Mouse (Mus musculus) testis, postnatal 10 days (tissue): ENCODE results near the gene Tprgl.
A peak's percentile ranks its signal among the peaks of the same experiment; 100 is the strongest.

ENCODE experiments used
- DNase-seq: peaks from one replicate; pipeline ENCODE4 v3.0.0; 2021; ENCODE audit warnings: low spot score

The Tprgl gene

DNA sequence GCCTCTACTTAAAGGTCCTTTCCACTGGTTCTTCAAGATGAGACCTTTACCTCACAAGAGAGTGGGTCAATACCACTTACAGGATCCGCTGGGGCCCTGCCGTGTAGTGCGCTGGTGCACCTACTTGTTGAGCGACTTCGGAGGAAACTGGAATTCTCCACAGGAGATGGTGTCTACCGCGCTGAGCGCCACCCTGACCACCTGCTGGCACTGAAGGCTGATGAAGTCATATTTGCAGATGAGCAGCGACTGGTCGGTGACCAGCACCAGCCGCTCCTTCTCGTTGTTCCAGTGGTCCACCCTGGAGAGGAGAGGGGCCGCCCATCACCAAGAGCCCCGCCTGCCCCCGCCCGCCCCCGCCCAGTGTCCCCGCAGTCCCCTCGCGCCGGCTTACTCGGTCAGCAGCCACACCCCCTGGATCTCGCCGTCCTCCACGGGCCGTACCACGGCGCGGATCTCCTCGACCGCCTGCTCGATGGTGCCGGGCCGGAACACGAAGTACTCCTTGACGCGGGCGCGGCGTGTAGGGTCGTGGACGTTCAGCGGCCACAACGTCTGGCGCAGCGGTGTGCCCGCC lies 417 bp downstream of the Tprgl start:
- DNase-seq, result no peak

DNA sequence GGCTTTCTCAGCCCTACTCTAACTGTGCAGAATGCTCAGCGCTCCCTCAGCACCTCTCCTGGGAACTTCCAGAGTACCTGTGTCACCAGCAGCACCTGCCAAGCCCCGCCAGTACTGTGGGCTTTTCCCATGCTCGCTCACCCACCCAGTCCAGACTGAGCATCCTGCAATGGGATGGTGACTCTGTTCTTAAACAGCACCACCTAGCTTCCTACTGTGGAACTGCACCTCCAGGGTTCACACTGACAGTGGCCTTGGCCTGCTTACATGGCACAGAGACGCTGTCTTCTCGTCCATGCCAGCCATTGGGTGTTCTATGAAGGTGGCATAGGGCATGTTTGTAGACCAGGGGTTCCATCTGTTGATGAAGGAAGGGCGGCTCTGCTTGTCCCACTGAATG lies 1.5 kb downstream of the Tprgl start:
- peak; percentile 92 for DNase-seq

DNA sequence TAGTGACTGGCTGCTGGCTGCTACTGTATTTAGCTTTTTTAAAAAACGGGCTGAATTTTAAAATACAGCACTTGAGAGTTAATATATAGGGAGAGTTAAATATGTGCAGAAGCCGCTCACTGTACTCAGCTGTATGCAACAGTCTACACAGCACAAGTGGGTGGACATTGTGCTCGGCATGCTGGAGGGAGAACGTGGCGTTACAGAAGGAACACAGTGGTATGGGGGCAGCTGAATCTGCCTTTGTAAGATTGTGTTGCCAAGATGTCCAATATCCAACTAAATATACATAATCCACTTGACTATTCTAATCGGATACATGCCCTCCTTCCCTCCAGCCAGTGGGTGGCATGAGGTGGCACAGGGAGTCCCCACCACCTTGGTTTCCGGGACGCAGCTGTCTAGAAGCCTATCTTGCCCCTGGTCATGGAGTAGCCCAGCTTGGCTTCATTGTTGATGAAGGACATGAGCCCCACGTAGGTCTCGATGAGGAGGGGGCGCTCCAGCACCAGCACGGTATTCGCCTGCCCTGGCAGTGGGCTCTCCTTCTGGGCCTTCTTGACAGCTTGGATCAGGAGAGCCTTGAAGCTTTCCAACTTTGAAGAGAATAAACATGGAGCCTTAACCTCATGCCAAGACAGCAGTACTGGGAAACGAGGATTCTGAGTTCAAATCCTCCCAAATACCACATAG lies 2.4 kb downstream of the Tprgl start:
- no peak for DNase-seq

DNA sequence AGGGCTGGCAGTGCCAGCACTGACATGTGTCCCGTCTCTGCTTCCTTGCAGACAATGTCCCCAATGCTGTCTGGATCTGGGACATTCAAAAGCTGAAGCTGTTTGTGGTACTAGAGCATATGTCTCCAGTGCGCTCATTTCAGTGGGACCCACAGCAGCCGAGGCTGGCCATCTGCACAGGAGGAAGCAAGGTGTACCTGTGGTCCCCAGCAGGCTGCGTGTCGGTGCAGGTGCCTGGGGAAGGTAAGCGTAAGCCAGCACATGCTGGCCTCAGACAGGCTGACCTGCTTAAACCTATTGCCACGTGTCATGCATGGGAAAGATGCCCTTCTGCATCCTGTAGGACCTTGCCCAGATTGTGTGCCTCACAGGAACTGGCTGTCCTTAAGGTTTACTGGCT lies 4.4 kb downstream of the Tprgl start:
- DNase-seq, result no peak

DNA sequence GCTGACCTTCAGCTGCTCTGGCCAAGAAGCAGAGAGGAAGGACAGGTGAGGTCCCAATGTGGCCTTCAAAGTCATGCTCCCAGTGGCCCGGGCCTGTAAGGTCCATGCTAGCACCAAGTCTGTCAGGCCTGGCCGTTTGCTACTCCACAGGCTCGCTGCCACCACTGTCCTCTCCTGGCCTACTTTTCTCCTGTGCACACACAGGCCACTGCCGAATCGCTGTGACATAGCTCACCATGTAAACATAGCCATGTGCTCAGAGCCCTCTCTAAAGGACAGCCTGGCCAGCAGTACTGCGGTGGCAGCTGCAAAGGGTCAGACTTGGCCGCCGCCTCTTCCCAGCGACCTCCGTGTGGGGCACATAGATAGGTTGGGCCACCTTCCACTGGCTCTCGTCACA lies 6.4 kb downstream of the Tprgl start:
- no peak for DNase-seq

DNA sequence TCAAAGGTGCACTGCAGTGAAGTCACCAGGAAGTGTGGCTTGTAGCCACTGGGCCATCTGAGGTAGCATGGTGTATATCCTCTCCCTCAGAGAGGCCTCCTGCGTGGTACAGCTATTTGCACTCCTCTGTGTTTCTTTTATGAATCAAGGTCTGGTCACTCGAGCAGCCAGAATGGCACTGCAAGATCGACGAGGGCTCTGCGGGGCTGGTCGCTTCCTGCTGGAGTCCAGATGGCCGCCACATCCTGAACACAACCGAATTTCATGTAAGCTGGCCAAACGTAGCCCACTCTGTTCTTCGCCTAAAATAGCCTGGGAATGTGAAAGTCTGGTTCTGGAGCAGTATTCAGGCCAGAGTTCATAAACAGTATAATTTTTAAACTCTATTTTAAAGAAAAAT lies 14.1 kb downstream of the Tprgl start:
- DNase-seq, result no peak

DNA sequence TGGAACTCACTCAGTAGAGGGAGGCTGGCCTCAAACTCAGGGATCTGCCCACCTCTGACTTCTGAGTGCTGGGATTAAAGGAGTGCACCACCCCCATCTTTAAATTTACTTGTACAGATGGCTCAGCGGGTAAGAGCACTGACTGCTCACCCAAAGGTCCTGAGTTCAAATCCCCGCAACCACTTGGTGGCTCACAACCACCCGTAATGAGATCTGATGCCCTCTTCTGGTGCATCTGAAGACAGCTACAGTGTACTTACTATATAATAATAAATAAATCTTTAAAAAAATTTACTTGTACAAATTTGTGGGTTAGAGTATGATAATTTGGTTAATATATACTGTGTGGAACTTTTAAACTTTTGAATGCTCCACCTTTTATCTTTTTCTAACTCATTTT lies 15.8 kb downstream of the Tprgl start:
- no peak for DNase-seq

DNA sequence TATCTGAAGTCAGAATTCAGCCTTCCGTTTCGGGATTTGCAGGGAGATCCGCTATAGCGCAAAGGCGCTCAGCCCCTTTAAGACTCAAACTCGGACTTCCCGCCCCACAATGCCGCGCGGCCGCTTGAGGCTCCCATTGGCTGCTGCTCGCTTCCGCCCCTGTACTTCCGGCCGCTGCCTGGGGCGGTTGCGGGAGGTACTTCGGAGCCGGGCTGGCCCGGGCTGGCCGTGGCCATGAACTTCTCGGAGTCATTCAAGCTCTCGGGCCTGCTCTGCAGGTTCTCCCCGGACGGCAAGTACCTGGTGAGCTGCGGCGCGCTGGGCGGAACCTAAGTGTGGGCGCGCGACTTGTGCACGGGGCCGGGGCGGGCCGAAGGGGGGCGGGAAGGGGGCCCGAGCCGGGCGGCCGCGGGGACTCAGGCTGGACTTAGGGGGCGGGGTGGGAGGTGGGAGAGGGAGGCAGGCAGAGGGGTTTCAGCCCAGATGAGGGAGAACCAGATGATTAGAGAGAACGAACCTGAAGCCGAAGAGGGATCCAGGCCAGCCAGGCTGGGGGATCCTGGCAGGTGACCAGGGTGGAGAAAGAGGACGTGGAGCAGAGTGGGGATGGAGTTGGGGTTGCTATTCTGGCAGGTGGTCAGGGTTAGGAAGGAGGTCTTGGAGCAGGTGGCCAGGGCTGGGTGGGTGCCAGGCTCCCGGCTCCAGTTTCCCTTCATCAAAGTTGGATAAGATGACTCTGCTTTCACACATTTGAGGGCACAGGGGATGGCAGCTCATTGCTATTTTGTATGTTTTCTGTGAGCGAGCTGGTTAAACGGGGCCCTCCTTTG lies 18.0 kb downstream of the Tprgl start, which contains the start of gene Wrap73:
Wrap73 (plus strand) TSS at position 162 of the 830 bp plus-strand sequence.
- peak; percentile 93 for DNase-seq

DNA sequence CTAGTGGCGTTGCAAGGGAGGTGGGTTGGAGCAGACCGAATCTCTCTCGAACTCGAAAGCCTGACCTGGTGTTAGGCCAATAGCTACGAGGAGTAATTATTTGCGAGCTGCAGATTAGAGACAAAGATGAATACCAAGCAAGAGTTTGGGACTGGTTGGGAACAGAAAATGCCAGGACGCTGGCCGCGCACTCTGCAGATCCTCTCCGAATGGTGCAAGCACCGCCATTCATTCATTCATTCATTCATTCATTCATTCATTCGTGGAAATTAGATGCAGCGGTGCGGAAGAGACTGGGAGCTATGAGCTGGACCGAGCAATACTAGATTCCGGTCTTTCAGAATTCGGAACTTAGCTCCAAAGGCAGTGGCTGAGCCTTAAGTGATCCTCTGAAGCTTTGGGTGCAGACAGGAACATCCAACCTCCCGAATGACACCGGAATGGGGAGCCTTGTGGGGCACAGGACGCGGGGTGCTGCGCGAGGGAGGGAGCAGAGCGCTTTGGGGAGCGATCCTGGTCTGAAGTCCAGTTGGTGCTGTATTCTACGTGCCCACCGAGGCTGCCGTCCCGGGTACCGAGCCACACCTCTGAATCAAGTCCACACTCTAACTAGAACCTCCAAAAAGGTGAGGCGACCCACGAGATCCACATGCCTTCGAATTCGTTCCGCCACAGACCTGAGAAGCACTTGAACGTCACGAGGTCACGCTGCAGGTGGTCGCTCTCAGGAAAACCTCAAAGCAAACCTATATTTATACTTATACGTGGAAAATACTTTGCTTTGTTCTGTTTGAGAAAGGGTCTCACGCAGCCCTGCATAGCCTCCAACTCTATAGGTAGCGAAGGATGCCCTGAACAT lies 19.2 kb downstream of the Tprgl start:
- DNase-seq, result no peak

DNA sequence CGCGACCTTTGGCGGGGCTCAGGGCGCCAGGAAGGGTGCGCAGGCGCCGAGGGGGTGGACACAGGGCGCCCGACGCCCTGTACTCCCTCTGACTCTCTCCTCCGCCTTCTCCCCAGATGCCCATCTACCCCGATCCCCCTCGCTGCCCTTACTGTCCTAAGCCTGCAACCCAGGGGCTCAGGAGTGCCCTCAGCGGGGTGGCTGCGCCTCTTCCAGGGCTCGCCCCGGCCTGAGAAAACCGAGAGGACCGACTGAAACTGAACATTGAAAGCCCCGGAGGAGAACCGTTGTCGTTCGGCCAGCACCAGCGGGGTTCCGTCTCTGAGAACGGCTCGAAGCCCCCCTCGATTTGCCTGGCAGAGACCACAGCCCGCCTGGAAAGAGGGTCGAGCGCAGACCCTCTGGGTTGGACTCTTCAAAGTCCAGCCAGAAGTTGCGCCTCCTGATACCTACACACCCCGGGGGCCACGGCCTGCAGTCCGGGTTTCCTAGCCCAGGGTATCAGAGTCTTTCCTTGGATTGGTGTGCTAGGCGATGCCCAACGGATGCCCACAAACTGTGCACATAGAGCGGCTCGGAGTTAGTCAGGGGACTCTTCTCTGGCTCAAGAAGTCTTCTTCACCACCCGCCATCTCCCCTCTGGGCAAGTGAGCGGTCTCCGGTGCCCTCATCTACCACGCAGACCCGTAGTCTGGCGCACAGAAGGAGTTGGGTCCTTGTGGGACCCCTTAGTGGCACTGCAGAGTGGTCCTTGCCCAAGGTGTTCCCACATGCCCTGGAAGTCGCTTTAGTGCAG lies 20.1 kb downstream of the Tprgl start:
- no peak for DNase-seq

DNA sequence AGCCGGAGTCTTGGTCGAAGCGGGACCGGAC lies 20.5 kb downstream of the Tprgl start, which contains the start of gene Trp73:
Trp73 (minus strand) TSS at position 27 of the 31 bp plus-strand sequence.
- no peak for DNase-seq

DNA sequence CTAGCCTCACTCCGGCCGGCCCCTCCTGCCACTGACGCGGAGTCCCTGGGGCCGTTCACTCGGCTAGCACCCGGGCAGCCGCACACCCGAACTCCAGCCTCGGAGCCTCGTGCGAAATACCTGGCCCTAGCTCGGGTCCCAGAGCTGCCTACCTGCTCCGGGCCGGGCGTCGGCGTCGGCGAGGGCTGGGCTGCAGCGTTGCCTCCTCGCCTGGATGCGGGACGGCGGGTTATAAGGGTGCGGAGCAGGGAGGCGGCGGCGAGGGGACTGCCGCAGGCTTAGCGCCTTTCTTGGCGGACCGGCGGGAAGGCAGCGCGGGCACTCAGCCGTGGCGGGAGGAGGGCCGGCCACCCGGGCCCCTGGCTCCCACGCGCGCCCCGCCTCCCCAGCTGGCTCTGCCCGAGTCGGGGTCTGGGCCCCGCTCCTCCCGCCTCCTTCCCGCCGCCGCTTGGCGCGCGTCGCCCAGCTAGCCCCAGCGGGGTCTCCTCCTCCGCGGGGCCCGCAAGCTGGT lies 20.7 kb downstream of the Tprgl start:
- DNase-seq, result no peak

DNA sequence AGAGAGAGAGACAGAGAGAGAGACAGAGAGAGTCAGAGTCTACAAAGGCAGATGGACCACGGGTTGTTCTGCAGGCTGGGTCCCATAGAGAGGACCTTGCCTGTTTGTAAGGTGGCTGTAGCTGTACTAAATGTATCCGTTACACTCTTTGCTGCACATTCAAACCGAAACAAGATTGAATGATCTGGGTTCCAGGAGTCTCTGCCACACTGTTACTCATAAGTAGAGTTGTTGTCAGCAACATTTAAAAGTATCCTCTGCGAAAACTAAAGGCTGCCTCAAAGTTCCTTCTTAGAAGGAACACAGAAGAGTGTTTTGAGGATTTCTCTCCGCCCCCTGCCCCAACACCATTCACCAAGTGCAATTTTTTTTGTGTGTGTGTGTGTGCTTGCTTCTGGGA lies 23.3 kb downstream of the Tprgl start:
- DNase-seq, result no peak

DNA sequence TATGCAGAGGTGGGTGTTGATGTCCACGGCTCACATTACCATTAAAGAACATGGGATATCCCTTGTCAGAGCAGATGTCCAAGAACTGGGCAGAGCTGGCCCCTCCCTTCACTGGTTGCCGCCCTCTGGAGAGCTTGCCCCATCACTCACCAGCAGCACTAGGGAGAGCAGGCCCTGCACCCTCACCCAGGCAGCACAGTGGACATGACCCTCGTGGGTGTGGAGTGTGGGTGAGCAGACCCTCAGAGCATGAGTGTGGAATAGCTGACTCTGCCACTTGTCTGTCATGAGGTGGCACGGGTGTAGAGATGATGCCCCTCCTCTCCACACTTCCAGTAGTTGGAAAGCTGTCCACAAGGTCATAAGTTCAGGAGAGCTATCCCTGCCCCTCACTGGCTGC lies 25.7 kb downstream of the Tprgl start:
- no peak for DNase-seq

DNA sequence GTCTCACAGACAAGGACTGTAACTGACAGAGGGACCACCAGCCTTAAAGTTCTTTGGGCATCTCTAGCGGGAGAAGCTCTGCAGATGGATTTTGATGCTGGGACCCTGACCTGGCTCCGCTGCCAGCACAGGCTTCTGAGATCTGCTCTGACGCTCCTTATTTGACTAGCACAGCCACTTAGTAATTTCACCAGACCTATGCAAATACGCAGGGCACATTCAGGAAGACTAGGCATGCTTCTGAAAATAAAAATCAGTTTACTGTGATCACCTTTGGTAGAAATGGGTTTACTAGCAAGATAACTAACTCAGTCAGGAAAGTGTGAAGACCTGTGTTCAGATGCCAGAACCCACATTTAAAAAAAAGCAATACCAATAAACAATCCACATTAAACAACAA lies 28.6 kb downstream of the Tprgl start:
- no peak for DNase-seq

DNA sequence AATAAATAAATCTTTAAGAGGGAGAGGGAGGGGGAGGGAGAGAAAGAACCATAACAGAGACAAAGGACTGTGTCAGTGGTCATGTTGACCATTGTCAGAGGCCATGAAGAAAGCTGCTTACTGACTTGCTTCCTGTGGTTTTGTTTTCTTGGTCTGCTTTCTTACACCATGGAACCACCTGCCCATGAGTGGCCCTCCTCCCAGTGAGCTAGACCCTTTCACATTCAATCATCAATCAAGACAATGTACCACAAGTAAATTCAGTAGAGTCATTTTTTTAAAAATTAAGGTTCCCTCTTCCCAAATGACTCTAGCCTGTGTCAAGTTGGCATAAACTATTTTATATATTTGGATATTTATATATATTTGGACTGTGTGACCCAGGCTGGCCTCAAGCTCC lies 30.5 kb downstream of the Tprgl start:
- no peak for DNase-seq

DNA sequence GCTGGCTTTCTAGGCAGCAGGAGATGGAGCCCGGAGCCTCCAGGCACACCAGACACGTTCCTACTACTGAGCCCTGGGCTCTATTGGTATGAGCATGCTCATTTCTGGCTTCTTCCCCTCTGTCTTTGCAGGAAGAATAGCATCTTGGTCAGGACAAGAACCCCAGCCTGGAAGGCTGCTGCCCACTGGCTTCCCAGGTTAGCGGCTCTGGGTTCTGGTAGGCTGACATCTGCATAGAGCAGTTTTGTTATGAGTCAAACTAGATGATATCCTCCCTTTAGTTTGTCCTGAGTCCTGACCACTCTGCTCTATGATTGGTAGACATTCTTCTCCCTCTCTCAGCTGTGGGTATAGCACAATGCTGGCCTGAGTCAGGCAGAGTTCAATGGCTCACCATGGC lies 33.2 kb downstream of the Tprgl start:
- no peak for DNase-seq

DNA sequence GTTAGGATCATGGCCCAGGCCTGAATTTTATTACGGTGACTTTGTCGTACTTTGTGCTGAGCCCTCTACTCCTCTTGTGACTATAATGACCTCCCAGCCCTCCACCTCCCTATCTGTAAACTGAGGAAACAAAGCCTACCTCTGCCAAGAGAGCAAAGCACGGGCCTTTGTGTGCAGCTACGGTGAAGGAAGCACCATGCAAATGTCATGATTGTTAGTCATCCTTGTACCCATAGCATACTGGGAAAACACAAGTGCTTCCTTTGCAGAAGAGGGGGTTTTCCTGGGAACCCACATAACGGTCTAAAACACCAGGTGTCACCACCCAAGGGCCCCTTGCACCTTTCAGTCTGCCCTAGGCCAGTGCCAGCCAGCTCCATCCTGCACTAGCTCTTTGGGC lies 35.3 kb downstream of the Tprgl start:
- no peak for DNase-seq

DNA sequence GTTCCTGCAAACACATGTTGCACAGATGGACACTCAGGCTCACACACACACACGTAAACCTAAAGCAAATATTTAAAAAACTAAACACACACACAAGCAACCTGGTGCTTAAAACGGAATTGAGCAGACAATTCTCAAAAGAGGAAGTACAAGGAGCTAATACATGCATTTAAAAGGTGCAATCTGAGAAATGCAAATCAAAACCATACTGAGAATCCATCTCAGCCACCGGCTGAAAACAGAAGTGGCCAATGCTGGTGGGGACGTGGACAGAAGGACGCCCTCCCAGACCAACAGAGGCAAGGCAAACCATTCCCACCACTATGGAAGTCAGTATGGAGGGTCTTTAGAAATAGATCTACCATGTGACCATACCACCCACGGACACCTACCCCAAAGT lies 36.9 kb downstream of the Tprgl start:
- no peak for DNase-seq

DNA sequence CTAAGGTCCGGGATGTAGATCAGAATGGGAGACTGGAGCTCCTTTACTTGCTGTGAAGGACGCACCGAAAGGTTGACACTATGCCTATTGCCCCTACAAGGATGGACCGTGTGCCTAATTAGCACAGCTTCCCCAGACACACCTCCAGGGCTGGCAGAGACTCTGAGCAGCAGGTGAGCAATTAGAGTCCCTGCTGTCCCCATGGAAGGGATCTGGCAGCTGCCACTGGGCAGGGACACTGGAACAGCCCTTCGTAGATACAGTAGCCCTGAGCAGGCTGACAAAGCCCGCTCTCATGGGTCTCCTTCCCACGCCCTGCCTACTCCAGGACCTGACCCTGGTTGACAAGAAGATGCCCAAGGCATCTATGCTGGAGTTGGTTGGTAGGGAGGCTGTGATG lies 38.1 kb downstream of the Tprgl start:
- no peak for DNase-seq

DNA sequence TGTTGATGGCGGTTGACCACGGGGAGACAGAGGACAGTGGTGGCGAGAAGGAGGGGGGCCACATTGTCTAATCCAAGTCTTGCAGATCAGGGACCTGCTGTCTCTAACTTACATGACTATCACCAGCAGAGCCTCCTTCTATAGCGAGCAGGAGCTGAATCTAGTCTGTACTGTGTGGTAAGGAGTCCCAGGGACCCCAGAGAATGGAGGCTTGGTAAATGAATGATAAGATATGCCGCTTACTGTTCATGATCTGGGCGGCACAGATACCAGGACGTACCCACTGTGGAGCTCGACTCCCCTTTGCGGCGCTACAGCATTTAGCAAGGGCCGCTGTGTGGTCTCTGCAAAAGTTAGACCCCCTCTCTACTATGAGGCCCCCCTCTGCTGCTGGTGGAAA lies 38.7 kb downstream of the Tprgl start:
- DNase-seq, result no peak

DNA sequence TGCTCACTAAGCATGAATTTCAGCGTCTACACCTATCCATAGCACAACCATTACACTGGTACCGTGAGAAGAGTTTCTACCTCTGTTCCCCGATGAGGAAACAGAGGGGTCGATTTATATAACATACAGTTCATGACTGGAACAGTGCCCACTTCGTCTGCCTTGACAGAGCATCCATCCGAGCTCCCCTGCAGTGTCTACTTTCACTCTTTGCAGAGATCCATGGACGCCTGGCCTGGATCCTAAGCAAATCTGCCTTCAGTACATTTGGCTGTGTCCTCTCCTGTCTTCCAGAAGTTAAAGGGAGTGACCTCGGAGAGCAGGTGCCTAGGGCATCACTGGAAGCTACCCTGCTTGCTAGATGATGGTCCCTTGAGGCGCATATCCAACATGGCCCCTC lies 41.3 kb downstream of the Tprgl start:
- no peak for DNase-seq
